Comparison of ENCODE assay signal across 8 mouse cellular contexts in genomic region chr11:115475025-115475757, GRCm38 (mm10). TPM values are rescaled to one million over a fixed set of nuclear protein-coding genes. Genes with fewer than 3 reads are reported as not detected.
DNase-seq lines count a peak whose midpoint lies in the region; ATAC-seq and TF ChIP-seq lines count a peak whose summit lies in the region.

TSS of gene Armc7 (plus strand) at chr11:115475667.

- peak; percentile 90 for ATAC-seq in activated CD4-positive, CD25-positive, alpha-beta regulatory T cell, adult 4 months
- peak; percentile 92 for ATAC-seq in inflammation-experienced regulatory T-cells, adult 6 months
- peak; percentile 93 for ATAC-seq in megakaryocyte-erythroid progenitor cell, adult 5-6 weeks (replicated peaks; ENCODE audit: low FRiP score, low TSS enrichment, poor library complexity, severe bottlenecking)

- peak within 1 kb of the TSS; percentile 78 for H3K27ac ChIP-seq in cortical plate, adult 2 months (ENCODE audit: insufficient read depth, low read length)

- peaks cover 9% of the 10 kb centered on the region for H3K4me1 ChIP-seq in cortical plate, adult 2 months (ENCODE audit: control insufficient read depth, insufficient read depth, low read length)

- intact Hi-C loops in left cerebral cortex, postnatal 10 days (cut with DNase I) = loop anchor here (2.0 kb wide), 2 partner anchors 54 to 116 kb away; partner anchors contain the start of gene Kctd2

- peak; percentile 93 for DNase-seq in gastrocnemius, postnatal 10 days
- peak; percentile 92 to 96 for DNase-seq in left cerebral cortex, postnatal 10 days (ENCODE audit: extremely low spot score in 1 of 2, low spot score in 2 of 2)
- peak; percentile 94 for DNase-seq in right cerebral cortex, postnatal 25 days
- peak; percentile 92 to 96 for DNase-seq in urinary bladder, postnatal 4 days (ENCODE audit: low spot score in 2 of 2)

- TF ChIP-seq CTCF in cortical plate, adult 2 months (IDR thresholded peaks at IDR 0.05; ENCODE audit: extremely low read depth, insufficient read depth, low read length) = no peak

- peak within 1 kb of the TSS; percentile 54 for H3K4me3 ChIP-seq in cortical plate, adult 2 months (ENCODE audit: insufficient read depth, low read length)

- TF ChIP-seq POLR2A in cortical plate, adult 2 months (IDR thresholded peaks at IDR 0.05; ENCODE audit: extremely low read depth, insufficient read depth, low read length) = peak; percentile 84

RNA-seq across cellular contexts. Expression of gene Armc7, which starts in this region (rescaled TPM):
- 10 to 100 TPM; 49.9 to 59.3 TPM for polyA plus RNA-seq in activated CD4-positive, CD25-positive, alpha-beta regulatory T cell, adult 4 months (2017; shearing (Covaris generic))
- 8.7 and 11.7 TPM in 2 replicates for polyA plus RNA-seq in cortical plate, adult 2 months (2012; rRNA removed)
- 1 to 10 TPM; 1.2 to 2.4 TPM for total RNA-seq in gastrocnemius, postnatal 10 days (2021)
- polyA plus RNA-seq in inflammation-experienced regulatory T-cells, adult 6 months (2017; shearing (Covaris generic)) = 10 to 100 TPM; 68.2 to 95.6 (median 70.3) TPM
- 1 to 10 TPM; 9.0 to 9.2 TPM for total RNA-seq in left cerebral cortex, postnatal 10 days (2021)
- 4.2 and 10.1 TPM in 2 replicates for total RNA-seq in megakaryocyte-erythroid progenitor cell, adult 5-6 weeks (2014; fragmentation: Nextera tagmentation)
- total RNA-seq in megakaryocyte-erythroid progenitor cell, adult 5-6 weeks (2017) = 8.3 and 8.7 TPM in 2 replicates

Comparison
In these comparisons a context has a peak if more than half of its experiments do, and no peak if none do; other contexts are left out.
1. Peak in every context shown above with its lines: DNase-seq, ATAC-seq, H3K4me3 ChIP-seq and H3K27ac ChIP-seq.